Mouse (Mus musculus) Patski (cell line): ENCODE data around the gene Aldh3b3. TPM values are rescaled to one million over a fixed set of nuclear protein-coding genes. Genes with fewer than 3 reads are reported as not detected.

ENCODE experiments used
- ATAC-seq: fragments of 100-300 bp; one replicate; pipeline ENCODE4 v1.8.0; 2021
- CTCF ChIA-PET: fragments of 350-600 bp; sonication (Branson Sonifier 250); formaldehyde crosslinking; loops from one replicate; lab custom pipeline; 2022; ENCODE audit warnings: inconsistent platforms; lab: Charles Lee
- POLR2A ChIA-PET: fragments of 350-600 bp; sonication (Branson Sonifier 250); formaldehyde crosslinking; loops from one replicate; lab custom pipeline; 2022; ENCODE audit warnings: antibody characterized with exemption, inconsistent platforms; lab: Charles Lee
- DNase-seq: peaks from one replicate; pipeline ENCODE4 v3.0.0-alpha.2; 2011; ENCODE audit warnings: low read depth, low spot score
- H3K27me3 ChIP-seq: fragments of 371-371 bp; one replicate; pipeline ENCODE4 v1.5.1; 2021
- CTCF ChIP-seq: fragments of 100-300 bp; IDR thresholded peaks from one replicate; pipeline ENCODE4 v1.5.1; 2021
- in situ Hi-C: fragments of 300-500 bp; cut with MboI; formaldehyde crosslinking; loops from 3 replicates; pipeline ENCODE4 v1.11.1; 2018; ENCODE audit warnings: low pct_unique_long_range_greater_than_20kb, mixed read lengths
- polyA plus RNA-seq: library from polyadenylated mRNA; unstranded; gene quantifications from one replicate; pipeline ENCODE4 v1.2.3, GENCODE M21; 2021

Gene Aldh3b3
- polyA plus RNA-seq, 1 experiment from 2014 or later = 0.17 TPM

- no peak for TF ChIP-seq CTCF
- DNase-seq = no peak
- peaks cover 4% of the 10 kb centered on the region for H3K27me3 ChIP-seq
- in situ Hi-C loops = no loop called here
- POLR2A ChIA-PET = interaction anchor here (1.0 to 3.1 kb wide), 2 partner anchors 11 to 13 kb away, joined by 3 to 9 read pairs; partner anchors contain the start of genes Gm49405 and Nudt8
- ATAC-seq = no peak
- CTCF ChIA-PET = interaction anchor here (0.9 to 6.7 kb wide), 3 partner anchors 11 to 60 kb away, joined by 3 to 33 read pairs (median 3); partner anchors contain the start of genes Gm49405 and Nudt8
Measured at GRCm38 (mm10) chr19:3988066-3988465, 29.6 kb downstream of the Aldh3b3 start.

- ChIA-PET POLR2A (interaction anchor here (1.0 to 3.1 kb wide), 2 partner anchors 10 to 12 kb away, joined by 3 to 9 read pairs; partner anchors contain the start of genes Gm49405 and Nudt8), CTCF (interaction anchor here (1.3 to 6.7 kb wide), 2 partner anchors 11 to 59 kb away, joined by 3 to 33 read pairs; partner anchors contain the start of genes Gm49405 and Nudt8)
- no peak for TF ChIP-seq CTCF
- DNase-seq = no peak
- in situ Hi-C loops = no loop called here
- peaks cover 5% of the 10 kb centered on the region for H3K27me3 ChIP-seq
- no peak for ATAC-seq
Measured at GRCm38 (mm10) chr19:3988750-3989149, 30.3 kb downstream of the Aldh3b3 start.

- ChIA-PET POLR2A (no interaction called here), CTCF (interaction anchor here (1.3 kb wide), 1 partner anchor 78 kb away, joined by 3 read pairs; the partner anchor contains the start of gene Ndufs8)
- DNase-seq (no peak), ATAC-seq (no peak)
- no peak for TF ChIP-seq CTCF
- H3K27me3 ChIP-seq = peaks cover 21% of the 10 kb centered on the region
- in situ Hi-C loops = no loop called here
Measured at GRCm38 (mm10) chr19:3990804-3991203, 32.4 kb downstream of the Aldh3b3 start.

GRCm38 (mm10) chr19:3991562-3991961 is 33.1 kb downstream of the Aldh3b3 start:
- ATAC-seq (no peak), DNase-seq (no peak)
- peaks cover 21% of the 10 kb centered on the region for H3K27me3 ChIP-seq
- ChIA-PET CTCF (interaction anchor here (0.9 to 2.7 kb wide), 2 partner anchors 11 to 45 kb away, joined by 3 to 7 read pairs; no protein-coding TSS in a partner anchor), POLR2A (no interaction called here)
- in situ Hi-C loops = no loop called here
- no peak for TF ChIP-seq CTCF

GRCm38 (mm10) chr19:3991966-3992365 is 33.5 kb downstream of the Aldh3b3 start:
- ChIA-PET POLR2A (no interaction called here), CTCF (interaction anchor here (0.9 to 2.7 kb wide), 2 partner anchors 11 to 45 kb away, joined by 3 to 7 read pairs; no protein-coding TSS in a partner anchor)
- in situ Hi-C loops = no loop called here

GRCm38 (mm10) chr19:3992416-3992815 is 34.0 kb downstream of the Aldh3b3 start, which contains the start of gene Tbx10:
TSS of gene Tbx10 (plus strand) at chr19:3992752.
- POLR2A ChIA-PET = no interaction called here
- no peak for ATAC-seq
- no peak for DNase-seq
- CTCF ChIA-PET = interaction anchor here (0.9 to 2.7 kb wide), 2 partner anchors 12 to 46 kb away, joined by 3 to 7 read pairs; no protein-coding TSS in a partner anchor
- TF ChIP-seq CTCF = no peak
- in situ Hi-C loops = no loop called here
- peaks cover 21% of the 10 kb centered on the region for H3K27me3 ChIP-seq

More at GRCm38 (mm10) chr19:3991966-3992365, 33.5 kb downstream of the Aldh3b3 start:
- H3K27me3 ChIP-seq = peaks cover 21% of the 10 kb centered on the region
- ATAC-seq (no peak), DNase-seq (no peak)
- TF ChIP-seq CTCF = no peak

- no peak for TF ChIP-seq CTCF
- ChIA-PET POLR2A (no interaction called here), CTCF (interaction anchor here (1.1 to 1.6 kb wide), 5 partner anchors 10 to 35 kb away, joined by 3 to 5 read pairs (median 4); partner anchors contain the start of gene Ndufv1)
- DNase-seq (no peak), ATAC-seq (no peak)
- in situ Hi-C loops = no loop called here
- H3K27me3 ChIP-seq = peaks cover 21% of the 10 kb centered on the region
Measured at GRCm38 (mm10) chr19:3994932-3995331, 36.5 kb downstream of the Aldh3b3 start.

GRCm38 (mm10) chr19:3995505-3995904 is 37.1 kb downstream of the Aldh3b3 start:
- peaks cover 21% of the 10 kb centered on the region for H3K27me3 ChIP-seq
- ChIA-PET CTCF (interaction anchor here (1.1 to 1.6 kb wide), 5 partner anchors 11 to 35 kb away, joined by 3 to 5 read pairs (median 4); partner anchors contain the start of gene Ndufv1), POLR2A (interaction anchor here (1.6 kb wide), 1 partner anchor 16 kb away, joined by 5 read pairs; no protein-coding TSS in a partner anchor)
- DNase-seq (no peak), ATAC-seq (no peak)
- TF ChIP-seq CTCF = no peak
- in situ Hi-C loops = no loop called here

- no peak for DNase-seq
- H3K27me3 ChIP-seq = peaks cover 21% of the 10 kb centered on the region
- in situ Hi-C loops = no loop called here
- ChIA-PET POLR2A (interaction anchor here (1.6 kb wide), 1 partner anchor 15 kb away, joined by 5 read pairs; no protein-coding TSS in a partner anchor), CTCF (interaction anchor here (1.1 to 1.6 kb wide), 5 partner anchors 11 to 36 kb away, joined by 3 to 5 read pairs (median 4); partner anchors contain the start of gene Ndufv1)
- ATAC-seq = no peak
- TF ChIP-seq CTCF = no peak
Measured at GRCm38 (mm10) chr19:3996106-3996505, 37.7 kb downstream of the Aldh3b3 start.

- POLR2A ChIA-PET = interaction anchor here (1.6 kb wide), 1 partner anchor 14 kb away, joined by 5 read pairs; no protein-coding TSS in a partner anchor
- peaks cover 21% of the 10 kb centered on the region for H3K27me3 ChIP-seq
- no peak for ATAC-seq
- in situ Hi-C loops = no loop called here
- no peak for DNase-seq
- no peak for TF ChIP-seq CTCF
- CTCF ChIA-PET = interaction anchor here (1.3 to 4.8 kb wide), 3 partner anchors 10 to 46 kb away, joined by 3 to 33 read pairs (median 4); partner anchors contain the start of gene Acy3
Measured at GRCm38 (mm10) chr19:3996747-3997146, 38.3 kb downstream of the Aldh3b3 start.
